Mouse (Mus musculus): ENCODE results near the gene Rmnd5a. TPM values are rescaled to one million over a fixed set of nuclear protein-coding genes. Genes with fewer than 3 reads are reported as not detected.
"Not testable (repeated sequence)": the region's sequence is repeated elsewhere in the genome, so short reads cannot be mapped to it uniquely, and the experiment has no call there.

The Rmnd5a gene
- 8.4 and 9.1 TPM in 2 replicates for polyA plus RNA-seq (2016; fragmentation: Nextera tagmentation; extraction: Ambion mirVana)

DNA sequence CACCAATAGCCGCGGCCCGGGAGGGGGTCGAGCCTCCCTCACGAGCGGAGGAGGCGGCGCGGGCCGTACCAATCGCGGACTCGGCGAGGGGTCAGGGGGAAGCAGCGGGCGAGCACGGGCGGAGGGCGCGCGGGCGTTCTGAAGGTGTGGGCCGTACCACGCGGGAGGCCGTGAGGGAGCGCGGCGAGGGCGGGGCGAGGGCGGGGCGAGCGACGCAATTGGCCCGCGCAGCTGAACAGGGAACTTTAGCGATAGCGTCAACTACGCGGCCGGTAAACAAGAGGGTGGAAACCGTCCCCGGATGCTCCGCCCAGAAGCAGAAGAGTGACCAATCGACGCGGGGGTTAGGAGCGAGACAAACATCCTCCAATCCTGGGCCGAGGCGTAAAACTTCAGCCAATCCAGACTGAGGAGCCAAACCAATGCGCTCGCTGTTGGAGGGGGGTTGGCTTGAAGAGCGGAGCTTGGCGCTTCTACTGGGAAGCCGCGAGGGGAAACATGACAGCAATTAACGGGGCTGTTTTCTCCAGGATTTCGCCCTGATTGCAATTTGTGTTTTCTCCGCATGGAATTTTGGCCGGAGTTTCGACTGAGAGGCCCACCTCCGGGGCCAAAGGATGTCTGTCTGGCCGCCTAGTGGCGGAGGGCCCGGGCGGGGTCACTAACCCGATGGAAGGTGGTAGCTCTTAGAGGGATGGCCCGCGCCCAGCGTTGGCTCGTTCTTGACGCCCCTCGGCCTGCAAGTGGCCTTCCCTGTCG lies at the start of gene Rmnd5a:
Gene Rmnd5a (minus strand): TSS at position 146 of the 759 bp plus-strand sequence.
- peak; percentile 97 for DNase-seq (ENCODE audit: extremely low spot score, low spot score)
- Histone ChIP-seq H3K4me1 (peaks cover 42% of the 10 kb centered on the region), H3K4me3 (peak within 1 kb of the TSS; percentile 97), H3K27ac (peak within 1 kb of the TSS; percentile 97), H3K27me3 (ENCODE audit: poor library complexity, severe bottlenecking) (no peaks in the 10 kb centered on the region), H3K36me3 (replicated peaks) (no peaks in the 10 kb centered on the region), H3K9me3 (no peaks in the 10 kb centered on the region)
- WGBS: 1% methylated on average over 74 of the region's 75 CpGs

DNA sequence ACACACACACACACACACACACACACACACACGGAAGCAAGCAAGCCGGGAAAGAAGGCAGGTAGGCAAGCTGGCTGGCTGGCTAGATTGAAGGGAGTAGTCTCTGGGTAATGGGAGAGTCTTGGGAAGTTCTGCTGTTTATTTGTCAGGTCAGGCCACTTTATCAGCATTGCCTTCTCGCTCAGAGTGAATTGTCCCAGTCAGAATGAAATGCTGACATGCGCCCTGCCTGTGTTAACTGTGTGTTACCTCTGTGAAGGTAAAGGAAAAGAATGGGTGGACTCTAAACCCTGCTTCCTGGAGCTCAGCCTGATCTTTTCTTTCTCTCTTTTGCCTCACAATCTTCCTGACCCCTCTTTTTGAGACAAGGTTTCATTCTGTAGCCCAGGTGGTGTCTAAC lies 47.5 kb upstream of the Rmnd5a start:
- no peak for DNase-seq (ENCODE audit: extremely low spot score, low spot score)
- no peak overlapping the region for H3K4me3 ChIP-seq
- 57% methylated on average over 4 of the region's 4 CpGs for WGBS
- H3K36me3 ChIP-seq (replicated peaks): no peaks in the 10 kb centered on the region
- H3K9me3 ChIP-seq: no peaks in the 10 kb centered on the region
- H3K27me3 ChIP-seq (ENCODE audit: poor library complexity, severe bottlenecking): no peaks in the 10 kb centered on the region
- 0 out of 2 replicates have a peak, but pooled peaks cover 3% of the 10 kb centered on the region for H3K4me1 ChIP-seq
- no peak overlapping the region for H3K27ac ChIP-seq

DNA sequence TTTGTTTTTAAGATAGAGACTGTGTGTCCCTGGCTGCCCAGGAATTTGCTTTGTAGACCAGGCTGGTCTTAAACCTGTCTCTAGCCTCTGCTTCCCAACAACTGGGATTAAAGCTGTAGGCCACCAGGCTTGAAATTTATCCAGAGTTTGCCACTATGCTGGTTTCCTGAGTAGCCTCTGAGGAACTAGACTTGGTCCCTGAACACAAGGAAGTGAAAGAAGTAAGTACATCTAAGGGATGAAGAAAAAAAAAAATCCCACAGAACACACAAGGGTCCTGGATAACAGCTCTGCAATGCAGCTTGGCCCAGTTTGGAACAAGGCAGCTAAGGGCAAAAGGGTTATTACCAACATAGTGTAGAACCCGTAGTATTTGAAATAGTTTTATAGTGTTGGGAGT lies 46.4 kb upstream of the Rmnd5a start:
- Histone ChIP-seq H3K36me3 (replicated peaks) (no peaks in the 10 kb centered on the region), H3K4me3 (no peak overlapping the region), H3K4me1 (no peaks in the 10 kb centered on the region), H3K27me3 (ENCODE audit: poor library complexity, severe bottlenecking) (no peaks in the 10 kb centered on the region), H3K27ac (no peak overlapping the region), H3K9me3 (no peaks in the 10 kb centered on the region)
- WGBS: 87% methylated on average over 1 of the region's 1 CpGs
- no peak for DNase-seq (ENCODE audit: extremely low spot score, low spot score)

DNA sequence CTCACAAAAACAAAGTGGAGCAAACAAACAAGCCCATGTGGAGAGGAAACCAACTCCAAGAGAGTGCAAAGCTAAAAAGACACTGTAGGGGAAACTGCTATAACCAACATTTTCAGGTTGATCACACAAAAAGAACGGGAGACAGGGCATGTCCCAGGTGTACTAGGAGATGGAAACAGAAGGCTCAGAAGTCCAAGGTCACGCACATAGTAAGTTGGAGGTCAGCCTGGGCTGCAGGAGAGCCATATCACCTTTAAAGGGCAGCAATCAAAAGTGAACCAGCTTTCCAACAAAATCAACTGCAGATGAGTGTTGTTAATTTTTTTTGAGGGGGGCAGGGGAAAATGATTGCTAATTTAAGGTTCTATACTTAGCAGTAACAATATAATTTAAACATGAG lies 45.8 kb upstream of the Rmnd5a start:
- Histone ChIP-seq H3K4me3 (no peak overlapping the region), H3K36me3 (replicated peaks) (no peaks in the 10 kb centered on the region), H3K27ac (no peak overlapping the region), H3K4me1 (peaks cover under 1% of the 10 kb centered on the region), H3K27me3 (ENCODE audit: poor library complexity, severe bottlenecking) (no peaks in the 10 kb centered on the region), H3K9me3 (no peaks in the 10 kb centered on the region)
- no peak for DNase-seq (ENCODE audit: extremely low spot score, low spot score)
- 76% methylated on average over 2 of the region's 2 CpGs for WGBS

DNA sequence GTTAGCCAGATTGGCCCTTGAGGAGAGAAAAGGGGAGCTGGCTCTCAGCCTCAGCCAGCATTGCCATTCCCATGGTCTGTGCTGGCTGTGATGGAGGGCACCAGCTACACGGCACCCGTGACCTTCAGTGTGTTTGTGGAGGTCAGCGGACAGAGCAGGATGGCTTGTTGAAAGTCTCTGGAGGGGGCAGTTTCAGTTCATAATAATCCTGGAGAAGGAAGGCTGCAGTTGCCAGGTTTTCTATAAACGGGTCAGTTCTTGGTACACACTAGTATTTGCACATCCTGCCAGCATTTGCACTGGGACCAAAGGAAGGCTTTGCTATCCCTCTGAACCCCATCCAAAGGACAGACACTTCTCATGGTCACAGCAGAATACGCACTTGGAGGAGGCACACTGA lies 44.8 kb upstream of the Rmnd5a start:
- H3K36me3 ChIP-seq (replicated peaks): no peaks in the 10 kb centered on the region
- WGBS: 84% methylated on average over 5 of the region's 5 CpGs
- H3K9me3 ChIP-seq: no peaks in the 10 kb centered on the region
- no peak overlapping the region for H3K27ac ChIP-seq
- DNase-seq (ENCODE audit: extremely low spot score, low spot score): no peak
- H3K27me3 ChIP-seq (ENCODE audit: poor library complexity, severe bottlenecking): no peaks in the 10 kb centered on the region
- no peak overlapping the region for H3K4me3 ChIP-seq
- peaks cover 6% of the 10 kb centered on the region for H3K4me1 ChIP-seq

DNA sequence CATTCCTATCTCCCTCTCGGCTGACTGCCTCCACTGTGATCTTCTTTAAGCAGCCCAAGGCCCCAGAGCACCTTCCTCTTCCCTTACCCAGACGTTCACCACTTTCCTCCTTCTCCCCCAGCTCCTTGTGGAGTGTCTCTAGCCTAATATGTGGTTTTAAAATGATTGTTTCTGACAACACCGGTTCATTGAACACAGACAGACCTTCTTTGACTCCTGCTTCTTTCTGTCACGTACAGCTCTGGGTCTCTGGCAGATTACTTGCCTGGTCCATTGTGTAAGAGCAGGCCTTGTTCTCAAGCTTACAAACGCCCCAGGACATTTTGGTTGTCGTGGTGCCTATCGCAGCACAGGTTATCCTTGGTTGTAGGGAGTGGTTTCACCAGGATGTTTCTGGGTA lies 40.7 kb upstream of the Rmnd5a start:
- peak; percentile 13 for DNase-seq (ENCODE audit: extremely low spot score, low spot score)
- Histone ChIP-seq H3K9me3 (no peaks in the 10 kb centered on the region), H3K4me1 (peaks cover 6% of the 10 kb centered on the region), H3K4me3 (no peak overlapping the region), H3K27me3 (ENCODE audit: poor library complexity, severe bottlenecking) (no peaks in the 10 kb centered on the region), H3K27ac (0 out of 2 replicates have a peak overlapping the region, but pooled peaks have one; percentile 12), H3K36me3 (replicated peaks) (no peaks in the 10 kb centered on the region)
- WGBS: 44% methylated on average over 7 of the region's 7 CpGs

DNA sequence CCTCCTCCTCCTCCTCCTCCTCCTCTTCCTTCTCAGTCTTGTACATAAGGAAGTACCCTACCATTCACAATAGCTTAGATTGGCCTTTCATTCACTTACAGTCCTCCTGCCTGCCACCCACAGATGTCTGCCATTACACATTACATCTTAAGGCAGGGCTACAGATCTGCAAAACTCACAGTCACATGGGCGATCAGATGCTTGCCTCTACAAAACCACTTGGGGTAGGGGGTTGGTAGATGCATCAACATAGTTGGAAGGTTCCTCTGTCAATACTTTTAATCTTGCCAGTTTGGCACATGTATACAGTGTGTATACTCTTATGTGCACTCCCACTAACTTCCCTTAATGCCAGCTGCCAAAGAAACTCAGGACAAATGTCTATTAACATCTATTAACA lies 39.7 kb upstream of the Rmnd5a start:
- 94% methylated on average over 1 of the region's 1 CpGs for WGBS
- H3K36me3 ChIP-seq (replicated peaks): no peaks in the 10 kb centered on the region

DNA sequence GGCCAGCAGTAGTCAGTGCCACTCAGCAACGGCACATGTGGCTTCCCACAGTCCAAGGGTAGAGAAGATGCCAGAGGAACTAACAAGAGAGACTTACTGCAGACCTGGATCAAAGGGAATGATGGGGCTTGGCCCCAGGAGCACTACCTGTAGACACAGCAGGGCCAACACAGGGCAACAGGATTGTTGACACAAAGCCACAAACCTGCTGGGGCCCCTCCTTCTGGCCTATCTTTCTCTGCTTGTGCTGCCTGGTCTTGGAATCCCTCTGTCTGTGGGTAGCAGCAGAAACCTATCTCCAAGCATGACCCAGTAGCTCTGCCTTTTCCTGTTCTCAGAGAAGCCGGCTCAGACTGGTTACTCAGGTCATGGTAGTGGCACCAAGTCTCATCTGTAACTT lies 39.2 kb upstream of the Rmnd5a start:
- DNase-seq (ENCODE audit: extremely low spot score, low spot score): peak; percentile 4
- not testable (repeated sequence) for H3K36me3 ChIP-seq (replicated peaks); H3K27ac ChIP-seq; H3K27me3 ChIP-seq (ENCODE audit: poor library complexity, severe bottlenecking); H3K4me3 ChIP-seq; H3K4me1 ChIP-seq; H3K9me3 ChIP-seq
- WGBS: 94% methylated on average over 2 of the region's 2 CpGs

More for the DNA sequence above, 39.7 kb upstream of the Rmnd5a start:
- H3K4me1 ChIP-seq: peaks cover 6% of the 10 kb centered on the region
- H3K27me3 ChIP-seq (ENCODE audit: poor library complexity, severe bottlenecking): no peaks in the 10 kb centered on the region
- no peak overlapping the region for H3K4me3 ChIP-seq
- peak; percentile 0 for DNase-seq (ENCODE audit: extremely low spot score, low spot score)
- no peaks in the 10 kb centered on the region for H3K9me3 ChIP-seq
- H3K27ac ChIP-seq: no peak overlapping the region

DNA sequence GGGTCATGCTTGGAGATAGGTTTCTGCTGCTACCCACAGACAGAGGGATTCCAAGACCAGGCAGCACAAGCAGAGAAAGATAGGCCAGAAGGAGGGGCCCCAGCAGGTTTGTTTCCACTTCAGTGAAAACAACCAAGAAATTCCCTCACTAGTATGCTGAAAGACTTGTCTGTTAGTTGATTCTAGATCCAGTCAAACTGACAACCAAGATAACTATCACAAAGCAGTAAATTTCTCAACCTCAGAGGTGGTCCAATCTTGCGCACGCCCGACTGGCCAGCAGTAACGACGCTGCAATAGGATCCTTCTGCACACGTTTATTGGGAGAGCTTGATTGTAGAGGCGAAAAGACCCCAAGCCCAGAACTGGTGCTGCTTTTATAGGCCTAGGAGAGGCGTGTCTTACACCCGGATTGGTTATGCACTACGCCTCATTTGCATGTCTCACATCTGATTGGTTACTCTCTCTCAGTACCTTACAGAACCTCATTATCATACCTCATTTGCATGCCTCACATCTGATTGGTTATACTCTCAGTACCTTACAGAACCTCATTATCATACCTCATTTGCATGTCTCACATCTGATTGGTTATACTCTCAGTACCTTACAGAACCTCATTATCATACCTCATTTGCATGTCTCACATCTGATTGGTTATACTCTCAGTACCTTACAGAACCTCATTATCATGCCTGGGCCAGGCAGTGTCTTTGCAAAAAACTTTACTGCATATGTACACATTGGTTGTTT lies 38.6 kb upstream of the Rmnd5a start:
- not testable (repeated sequence) for H3K27ac ChIP-seq; H3K4me3 ChIP-seq; H3K4me1 ChIP-seq; H3K27me3 ChIP-seq (ENCODE audit: poor library complexity, severe bottlenecking); H3K9me3 ChIP-seq; H3K36me3 ChIP-seq (replicated peaks)
- WGBS: 91% methylated on average over 10 of the region's 10 CpGs
- DNase-seq (ENCODE audit: extremely low spot score, low spot score): peak; percentile 6

DNA sequence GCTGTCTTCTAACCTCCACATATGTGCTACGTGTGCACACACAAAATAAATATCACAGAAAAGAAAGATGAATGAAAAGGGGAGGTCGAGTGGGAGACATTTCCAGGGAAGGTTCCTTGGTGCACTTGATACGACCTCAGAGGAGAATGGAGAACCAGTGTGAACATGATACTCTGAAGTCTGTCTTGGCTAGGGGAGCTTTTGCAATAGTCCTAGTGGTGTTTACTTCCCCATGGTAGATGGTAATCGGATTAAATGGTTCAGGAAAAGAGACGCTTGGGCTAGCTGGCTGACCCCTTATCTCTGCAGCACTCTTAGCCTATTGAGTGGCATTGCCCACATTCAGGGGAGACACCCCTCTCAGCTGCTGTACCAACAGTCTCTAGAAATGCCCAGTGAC lies 36.3 kb upstream of the Rmnd5a start:
- no peaks in the 10 kb centered on the region for H3K9me3 ChIP-seq
- peaks cover 6% of the 10 kb centered on the region for H3K4me1 ChIP-seq
- no peaks in the 10 kb centered on the region for H3K36me3 ChIP-seq (replicated peaks)
- DNase-seq (ENCODE audit: extremely low spot score, low spot score): no peak
- no peak overlapping the region for H3K27ac ChIP-seq
- WGBS: 76% methylated on average over 5 of the region's 5 CpGs
- no peak overlapping the region for H3K4me3 ChIP-seq
- no peaks in the 10 kb centered on the region for H3K27me3 ChIP-seq (ENCODE audit: poor library complexity, severe bottlenecking)

DNA sequence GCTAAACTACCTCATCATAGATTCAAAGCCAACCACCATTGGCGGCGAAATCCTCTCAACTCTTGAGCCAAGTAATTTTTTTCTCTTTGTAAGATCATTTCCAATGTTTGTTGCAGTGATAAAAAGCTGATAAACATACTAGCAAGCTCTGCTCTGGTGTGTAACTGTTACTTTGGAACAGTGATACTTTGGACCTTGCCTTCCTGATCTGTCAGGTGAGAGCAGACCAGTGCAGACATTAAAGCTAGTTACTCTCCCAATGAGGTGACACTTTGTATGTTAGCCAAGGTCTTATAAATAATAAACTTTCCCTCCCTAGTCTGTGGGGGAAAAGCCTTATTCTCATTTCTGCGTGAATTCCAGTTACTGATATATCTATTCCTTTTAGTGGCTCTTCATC lies 35.2 kb upstream of the Rmnd5a start:
- Histone ChIP-seq H3K36me3 (replicated peaks) (no peaks in the 10 kb centered on the region), H3K27me3 (ENCODE audit: poor library complexity, severe bottlenecking) (no peaks in the 10 kb centered on the region), H3K9me3 (no peaks in the 10 kb centered on the region), H3K4me3 (no peak overlapping the region), H3K27ac (no peak overlapping the region), H3K4me1 (no peaks in the 10 kb centered on the region)
- WGBS: 92% methylated on average over 3 of the region's 3 CpGs
- no peak for DNase-seq (ENCODE audit: extremely low spot score, low spot score)

DNA sequence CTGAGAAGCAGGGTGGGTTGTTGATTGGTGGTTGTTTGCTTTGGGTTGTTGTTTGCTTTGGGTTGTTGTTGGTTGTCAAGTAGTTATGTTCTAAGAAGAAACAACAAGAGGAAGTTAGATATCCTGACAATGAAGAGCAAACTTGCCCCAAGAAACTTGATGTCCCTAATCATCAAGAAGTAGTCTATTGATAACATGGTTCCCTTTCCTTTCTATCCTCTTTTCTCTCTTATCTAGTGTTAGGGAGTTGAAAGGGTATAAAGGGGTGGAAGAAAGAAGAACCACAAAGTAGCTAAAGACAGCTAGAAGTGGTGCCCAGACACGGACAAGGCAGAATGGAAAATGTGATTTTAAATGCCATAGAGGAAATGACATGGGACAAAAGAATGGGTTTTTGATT lies 32.3 kb upstream of the Rmnd5a start:
- DNase-seq (ENCODE audit: extremely low spot score, low spot score): no peak
- no peaks in the 10 kb centered on the region for H3K9me3 ChIP-seq
- 82% methylated on average over 1 of the region's 1 CpGs for WGBS

DNA sequence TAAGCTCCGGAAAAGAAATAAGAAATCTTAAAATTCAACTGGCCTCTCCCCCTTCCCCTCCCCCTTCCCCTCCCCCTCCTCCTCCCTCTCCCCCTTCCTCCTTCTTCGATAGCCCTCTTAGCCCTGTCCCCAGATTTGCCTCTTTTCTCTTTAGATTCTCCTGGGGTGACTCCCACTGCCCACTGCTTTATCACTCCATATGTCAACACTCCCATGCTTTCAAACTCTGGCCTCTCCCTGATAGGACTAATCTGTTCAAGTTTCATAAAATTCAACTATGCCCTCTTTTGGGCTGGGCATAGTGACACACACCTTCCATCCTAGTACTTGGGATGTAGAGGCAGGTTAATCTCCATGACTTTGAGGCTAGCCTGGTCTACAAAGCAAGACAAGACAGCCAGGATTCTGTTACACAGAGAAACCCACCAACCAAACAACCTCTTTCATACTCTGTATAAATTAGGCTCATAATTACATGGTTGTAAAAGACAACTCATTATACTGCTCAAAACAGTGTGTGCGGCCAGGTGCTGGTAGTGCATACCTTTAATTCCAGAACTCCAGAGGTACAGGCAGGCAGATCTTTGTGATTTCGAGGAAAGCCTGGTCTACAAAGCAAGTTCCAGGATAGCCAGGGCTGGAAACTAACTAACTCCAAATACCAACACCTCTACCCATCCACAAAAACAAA lies 31.5 kb upstream of the Rmnd5a start:
- Histone ChIP-seq H3K4me3 (no peak overlapping the region), H3K27me3 (ENCODE audit: poor library complexity, severe bottlenecking) (no peaks in the 10 kb centered on the region), H3K4me1 (no peaks in the 10 kb centered on the region), H3K36me3 (replicated peaks) (no peaks in the 10 kb centered on the region), H3K27ac (no peak overlapping the region), H3K9me3 (no peaks in the 10 kb centered on the region)
- 89% methylated on average over 4 of the region's 4 CpGs for WGBS
- no peak for DNase-seq (ENCODE audit: extremely low spot score, low spot score)

More for the DNA sequence above, 32.3 kb upstream of the Rmnd5a start:
- Histone ChIP-seq H3K4me1 (no peaks in the 10 kb centered on the region), H3K4me3 (no peak overlapping the region), H3K27me3 (ENCODE audit: poor library complexity, severe bottlenecking) (no peaks in the 10 kb centered on the region), H3K27ac (no peak overlapping the region), H3K36me3 (replicated peaks) (no peaks in the 10 kb centered on the region)

Data from forebrain, embryonic 10.5 days (tissue).